Mouse (Mus musculus) liver, embryonic 13.5 days (tissue): Measurements from ENCODE around the gene Ebp. TPM values are rescaled to one million over a fixed set of nuclear protein-coding genes. Genes with fewer than 3 reads are reported as not detected.

Experiments used
- ATAC-seq: fragments of 200-750 bp; cut with Nextera tagmentation; 2 replicates; pipeline ENCODE4 v1.8.0; 2017; ENCODE audit warnings: low read depth, mild to moderate bottlenecking, moderate number of reproducible peaks, moderate library complexity
- DNase-seq: peaks from one replicate; pipeline ENCODE4 v3.0.0; 2022
- H3K27ac ChIP-seq: fragments of 300-500 bp; sonication (generic); 2 replicates; pipeline ENCODE4 v1.5.1; 2015; ENCODE audit warnings: moderate library complexity, mild to moderate bottlenecking, inconsistent platforms
- H3K27me3 ChIP-seq: fragments of 300-500 bp; sonication (generic); 2 replicates; pipeline ENCODE4 v1.6.1; 2015; ENCODE audit warnings: mild to moderate bottlenecking, inconsistent platforms
- H3K36me3 ChIP-seq: fragments of 300-500 bp; sonication (generic); 2 replicates; pipeline ENCODE4 v1.6.1; 2015; ENCODE audit warnings: mild to moderate bottlenecking, inconsistent platforms
- H3K4me1 ChIP-seq: fragments of 300-500 bp; sonication (generic); replicated peaks from 2 replicates; pipeline ENCODE4 v1.6.1; 2015; ENCODE audit warnings: inconsistent platforms
- H3K4me2 ChIP-seq: fragments of 300-500 bp; sonication (generic); 2 replicates; pipeline ENCODE4 v1.6.1; 2015; ENCODE audit warnings: inconsistent platforms, mild to moderate bottlenecking, moderate library complexity
- H3K4me3 ChIP-seq: fragments of 300-500 bp; sonication (generic); replicated peaks from 2 replicates; pipeline ENCODE4 v1.5.1; 2015; ENCODE audit warnings: mild to moderate bottlenecking, inconsistent platforms
- H3K9ac ChIP-seq: fragments of 300-500 bp; sonication (generic); 2 replicates; pipeline ENCODE4 v1.6.1; 2015; ENCODE audit warnings: mild to moderate bottlenecking, inconsistent platforms
- H3K9me3 ChIP-seq: fragments of 300-500 bp; sonication (generic); replicated peaks from 2 replicates; pipeline ENCODE4 v1.6.1; 2016; ENCODE audit warnings: inconsistent platforms
- WGBS: fragments of 180-500 bp; shearing (Covaris S2); methylation state at CpG from one replicate; pipeline ENCODE4 v1.1.7; 2015; ENCODE audit not compliant: insufficient replicate concordance; 5-methylcytosine and 5-hydroxymethylcytosine counted together
- polyA plus RNA-seq: library from polyadenylated mRNA; unstranded; fragments of >200 nt; fragmentation: Nextera tagmentation; extraction: Ambion mirVana; gene quantifications from 2 replicates; pipeline ENCODE4 v1.2.1, GENCODE M21; 2015

The Ebp gene
- polyA plus RNA-seq, 1 experiment from 2014 or later: 64.4 TPM

GRCm38 (mm10) chrX:8142948-8143347, 50.4 kb downstream of the Ebp start:
- H3K9ac ChIP-seq: no peak overlapping the region
- peaks cover 30% of the 10 kb centered on the region for H3K4me1 ChIP-seq
- no peak for ATAC-seq
- H3K36me3 ChIP-seq: peaks cover 59% of the 10 kb centered on the region
- peak overlapping the region; percentile 74; the same call in 1 of the 2 replicates for H3K4me3 ChIP-seq
- no peaks in the 10 kb centered on the region for H3K9me3 ChIP-seq
- no peaks in the 10 kb centered on the region for H3K27me3 ChIP-seq
- peak overlapping the region; percentile 91 for H3K4me2 ChIP-seq
- 62% methylated on average over 7 of the region's 7 CpGs for WGBS
- DNase-seq: no peak
- no peak overlapping the region for H3K27ac ChIP-seq

DNA sequence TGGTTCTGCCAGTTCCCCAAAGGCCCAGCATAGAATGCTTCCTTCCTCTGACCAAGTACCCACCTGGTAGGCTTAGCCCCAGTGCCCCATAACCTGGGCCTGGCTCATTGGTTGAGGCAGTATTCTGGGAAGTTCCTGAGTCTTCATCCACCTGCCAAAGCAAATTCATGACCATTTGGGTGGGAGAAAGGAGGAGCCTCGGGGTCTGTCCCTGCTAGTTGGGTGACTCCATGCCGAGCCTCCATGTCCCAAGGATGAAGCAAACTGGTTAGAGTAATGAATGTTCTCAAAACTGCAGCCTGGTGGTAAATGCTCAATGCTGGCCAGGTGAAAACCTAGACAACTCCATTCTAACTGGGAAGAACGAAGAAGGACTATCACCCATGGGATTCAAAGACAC, 52.3 kb downstream of the Ebp start:
- no peak for ATAC-seq
- Histone ChIP-seq H3K36me3 (peaks cover 73% of the 10 kb centered on the region), H3K4me3 (no peak overlapping the region), H3K9ac (no peak overlapping the region), H3K4me1 (peaks cover 23% of the 10 kb centered on the region), H3K4me2 (no peak overlapping the region), H3K27ac (no peak overlapping the region; the same call in 1 of the 2 replicates), H3K9me3 (no peaks in the 10 kb centered on the region), H3K27me3 (no peaks in the 10 kb centered on the region)
- DNase-seq: no peak
- 57% methylated on average over 3 of the region's 3 CpGs for WGBS

DNA sequence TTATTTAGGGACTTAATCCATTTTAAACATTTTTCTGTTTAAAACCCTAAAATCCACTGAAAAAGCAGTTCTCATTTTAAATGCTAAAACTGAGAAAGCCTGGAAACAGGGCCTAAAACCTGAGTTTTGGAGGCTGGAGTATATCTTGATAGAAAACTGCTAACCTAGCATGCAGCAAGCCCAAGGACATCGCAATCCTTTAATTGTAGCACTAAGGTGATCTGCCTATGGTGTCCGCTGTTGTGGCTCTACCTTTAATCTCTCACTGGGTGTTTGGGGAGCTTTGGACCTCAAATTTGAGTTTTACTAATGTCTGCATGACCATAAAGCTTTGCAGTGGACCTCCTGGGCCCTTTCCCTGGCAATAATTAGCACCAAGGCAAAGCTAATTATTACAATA, 52.9 kb downstream of the Ebp start:
- ATAC-seq (no peak), DNase-seq (no peak)
- WGBS: 90% methylated on average over 2 of the region's 2 CpGs
- no peak overlapping the region for H3K4me2 ChIP-seq
- no peak overlapping the region for H3K4me3 ChIP-seq
- H3K36me3 ChIP-seq: peaks cover 73% of the 10 kb centered on the region
- H3K27ac ChIP-seq: no peak overlapping the region
- no peaks in the 10 kb centered on the region for H3K27me3 ChIP-seq
- no peak overlapping the region for H3K9ac ChIP-seq
- H3K4me1 ChIP-seq: peaks cover 23% of the 10 kb centered on the region
- no peaks in the 10 kb centered on the region for H3K9me3 ChIP-seq

GRCm38 (mm10) chrX:8139480-8139879, 53.8 kb downstream of the Ebp start:
- WGBS: 59% methylated on average over 1 of the region's 1 CpGs
- DNase-seq: no peak
- no peak overlapping the region for H3K9ac ChIP-seq
- H3K27me3 ChIP-seq: no peaks in the 10 kb centered on the region
- H3K4me3 ChIP-seq: no peak overlapping the region
- H3K27ac ChIP-seq: no peak overlapping the region
- H3K9me3 ChIP-seq: no peaks in the 10 kb centered on the region
- H3K36me3 ChIP-seq: peaks cover 70% of the 10 kb centered on the region
- peaks cover 23% of the 10 kb centered on the region for H3K4me1 ChIP-seq
- no peak for ATAC-seq
- H3K4me2 ChIP-seq: no peak overlapping the region

GRCm38 (mm10) chrX:8135886-8136285, 57.4 kb downstream of the Ebp start:
- WGBS: 23% methylated on average over 2 of the region's 2 CpGs
- no peak for DNase-seq
- Histone ChIP-seq H3K4me2 (no peak overlapping the region), H3K36me3 (peaks cover 40% of the 10 kb centered on the region), H3K27ac (no peak overlapping the region), H3K4me3 (no peak overlapping the region), H3K9me3 (no peaks in the 10 kb centered on the region), H3K9ac (no peak overlapping the region), H3K4me1 (peaks cover 17% of the 10 kb centered on the region), H3K27me3 (no peaks in the 10 kb centered on the region)
- no peak for ATAC-seq

Other genes starting within 250 kb of the Ebp start
- gene Hdac6, start 245.6 kb downstream of the Ebp start, polyA plus RNA-seq: 8.9 and 10.5 TPM in 2 replicates
- 135 and 145 TPM in 2 replicates for gene Gata1, start 215.4 kb downstream of the Ebp start, polyA plus RNA-seq
- gene Glod5, start 175.0 kb downstream of the Ebp start, polyA plus RNA-seq: 0.29 and 0.36 TPM in 2 replicates
- gene Suv39h1, start 118.8 kb downstream of the Ebp start, polyA plus RNA-seq: 40.2 and 47.3 TPM in 2 replicates
- gene Was, start 103.0 kb downstream of the Ebp start, polyA plus RNA-seq: 2.4 and 3.4 TPM in 2 replicates
- gene Wdr13, start 60.6 kb downstream of the Ebp start, polyA plus RNA-seq: 6.8 and 7.1 TPM in 2 replicates
- gene Rbm3, start 47.6 kb downstream of the Ebp start, polyA plus RNA-seq: 328 and 361 TPM in 2 replicates
- 4.9 and 5.0 TPM in 2 replicates for gene Tbc1d25, start 17.3 kb downstream of the Ebp start, polyA plus RNA-seq
- gene Porcn, start 13.0 kb upstream of the Ebp start, polyA plus RNA-seq: 0.88 and 1.1 TPM in 2 replicates
- gene Ftsj1, start 58.9 kb upstream of the Ebp start, polyA plus RNA-seq: 40.1 and 41.9 TPM in 2 replicates
- 76.5 and 79.6 TPM in 2 replicates for gene Slc38a5, start 77.6 kb upstream of the Ebp start, polyA plus RNA-seq
- not detected in 2 replicates for gene Ssxb10, start 133.9 kb upstream of the Ebp start, polyA plus RNA-seq
- not detected in 2 replicates for gene Ssxb9, start 173.5 kb upstream of the Ebp start, polyA plus RNA-seq
- gene Ssxb1, start 219.8 kb upstream of the Ebp start, polyA plus RNA-seq: not detected in 2 replicates